Mouse (Mus musculus) retina, adult 2 months (tissue): ENCODE measurements at regions not wholly inside any gene's neighbourhood (a gene's known extent, or its start where the extent isn't known, plus 50 kb on each side); places are given as distances from the start of the nearest gene placed in this dataset.

Source experiments
- DNase-seq: peaks from one replicate; pipeline ENCODE4 v3.0.0-alpha.2; 2012; ENCODE audit warnings: low read depth, low spot score

- no peak for DNase-seq
Measured at GRCm38 (mm10) chr12:27502716-27503486, 160.5 kb upstream of the Sox11 start.

DNA sequence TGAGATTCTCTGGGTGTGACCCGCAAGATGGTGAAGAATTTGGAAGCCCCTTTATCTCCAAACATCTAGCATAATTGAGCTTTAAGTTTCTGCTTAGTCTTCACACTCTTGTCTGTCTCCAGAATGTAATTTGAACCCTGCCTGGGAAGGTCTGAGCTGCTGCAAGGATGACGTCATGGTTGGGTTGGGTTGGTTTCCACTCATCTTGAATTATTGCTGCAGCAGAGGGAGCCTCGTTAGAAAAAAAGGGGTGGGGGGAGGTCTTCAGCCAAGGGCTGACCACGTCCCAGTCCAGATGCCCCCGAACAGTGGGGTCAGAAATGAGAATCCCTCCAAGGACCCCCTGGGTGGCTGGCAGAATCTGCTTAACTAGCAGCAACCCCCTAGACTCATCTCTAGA is 158.1 kb upstream of the Sox11 start:
- no peak for DNase-seq

GRCm38 (mm10) chr12:27499276-27499675 is 156.9 kb upstream of the Sox11 start:
- no peak for DNase-seq

DNA sequence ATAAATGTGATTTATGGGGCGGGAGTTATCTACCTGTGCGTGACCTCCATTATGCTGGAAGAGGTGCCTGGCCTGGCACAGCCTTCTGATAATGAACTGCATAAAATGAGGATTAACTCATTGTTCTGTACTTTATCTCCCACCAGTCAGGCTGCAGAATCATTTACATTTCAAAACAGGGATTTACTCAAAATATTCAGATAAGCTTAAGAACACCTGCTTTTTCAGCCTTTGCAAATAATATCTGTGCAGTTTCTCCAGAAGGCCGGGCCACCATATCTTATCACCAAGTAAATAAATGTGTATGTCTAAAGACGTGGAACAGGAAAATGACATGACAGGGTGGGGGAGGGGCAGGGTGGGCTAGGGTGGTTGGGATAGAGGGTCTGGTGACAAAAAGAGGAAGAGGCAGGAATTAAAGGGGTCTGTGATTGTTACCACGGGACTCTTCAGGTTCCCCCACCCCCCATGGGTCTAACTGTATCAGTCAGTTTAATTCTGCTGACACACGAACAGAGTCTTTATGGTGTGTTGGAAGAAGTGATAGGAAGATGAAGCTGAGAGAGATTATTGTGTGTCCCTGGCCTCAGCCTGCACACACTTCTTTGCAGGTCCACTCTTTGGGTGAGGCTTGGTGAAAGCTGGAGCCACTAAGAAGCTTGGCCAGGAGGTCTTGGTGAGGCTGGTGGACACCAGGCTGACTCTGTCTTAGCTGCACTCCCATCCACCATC is 154.6 kb upstream of the Sox11 start:
- DNase-seq = no peak

DNA sequence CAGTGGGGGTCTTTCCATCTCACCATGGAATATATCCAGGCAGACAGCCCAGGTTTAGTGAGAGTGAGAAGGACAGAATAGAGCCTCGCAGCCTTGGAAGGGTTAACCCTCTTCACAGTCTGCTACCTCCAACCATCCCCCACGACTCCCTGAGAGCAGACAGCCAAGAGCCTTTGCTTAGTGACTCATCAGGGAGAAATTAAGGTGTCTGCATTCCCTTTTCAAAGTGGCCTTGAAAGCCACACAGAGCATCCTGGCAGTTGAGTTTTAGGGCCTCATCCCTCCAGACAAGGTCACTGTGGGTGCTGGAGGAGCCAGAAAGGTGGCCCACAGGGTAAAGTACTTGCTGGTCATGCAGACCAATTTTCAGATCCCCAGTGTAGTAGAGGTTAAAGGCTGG is 149.9 kb upstream of the Sox11 start:
- no peak for DNase-seq

DNA sequence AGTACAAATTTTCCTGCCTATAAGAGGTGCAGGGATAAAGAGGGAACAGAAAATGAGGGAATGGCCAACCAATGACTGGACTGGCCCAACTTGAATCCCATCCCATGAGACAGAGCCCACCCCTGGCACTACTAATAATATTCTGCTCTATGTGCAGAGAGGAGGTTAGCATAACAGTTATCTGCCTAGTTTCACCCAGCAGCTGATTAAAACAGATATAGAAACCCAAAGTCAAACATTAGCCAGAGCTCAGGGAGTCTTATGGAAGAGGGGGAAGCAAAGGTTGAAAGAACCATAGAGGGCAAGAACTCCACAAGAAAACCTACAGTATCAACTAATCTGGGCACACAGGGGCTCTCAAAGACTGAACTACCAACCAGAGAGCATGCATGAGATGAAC is 138.9 kb upstream of the Sox11 start:
- no peak for DNase-seq

DNA sequence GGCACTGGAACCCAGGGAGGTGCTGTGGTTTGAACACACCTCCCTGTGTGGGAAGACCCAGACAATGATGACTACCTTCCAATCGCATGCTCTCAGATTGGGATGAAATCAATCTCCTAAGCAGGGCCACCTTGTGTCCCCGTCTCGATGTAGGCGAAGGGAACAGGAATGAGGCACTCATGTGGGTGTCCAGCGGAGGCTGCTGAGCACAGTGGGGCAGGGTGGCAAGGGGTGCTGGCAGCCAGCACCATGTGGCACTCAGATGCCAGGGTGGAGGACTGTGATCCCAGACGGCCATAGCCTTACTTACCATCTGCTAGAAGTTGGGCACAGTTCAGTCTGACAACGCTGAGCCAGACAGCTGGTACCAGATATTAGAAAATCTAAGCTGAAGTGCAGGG is 137.2 kb upstream of the Sox11 start:
- no peak for DNase-seq

- no peak for DNase-seq
Measured at GRCm38 (mm10) chr12:27474631-27475030, 132.3 kb upstream of the Sox11 start.

DNA sequence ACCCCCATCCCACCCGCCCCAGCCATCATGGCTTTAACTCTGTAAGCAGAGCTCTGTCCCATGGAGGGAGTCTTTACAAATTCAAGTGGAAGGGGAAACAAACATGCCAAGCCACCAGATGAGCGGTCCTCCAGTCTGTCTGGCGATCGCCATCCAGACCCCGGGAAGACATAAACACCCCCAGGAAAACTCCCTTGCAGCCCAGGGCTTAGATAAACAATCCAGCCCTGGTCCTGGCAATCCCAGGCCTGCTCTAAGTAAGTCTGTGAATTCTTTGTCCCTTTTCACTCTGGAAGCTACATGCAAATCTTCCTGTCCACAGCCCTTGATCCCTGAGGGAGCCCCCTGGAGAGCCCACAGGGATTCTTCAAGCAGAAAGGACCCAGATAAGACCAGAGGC is 129.2 kb upstream of the Sox11 start:
- no peak for DNase-seq

- DNase-seq = no peak
Measured at GRCm38 (mm10) chr12:27470346-27470745, 128.0 kb upstream of the Sox11 start.

GRCm38 (mm10) chr12:27468782-27469181 is 126.4 kb upstream of the Sox11 start:
- no peak for DNase-seq

GRCm38 (mm10) chr12:27468141-27468540 is 125.8 kb upstream of the Sox11 start:
- no peak for DNase-seq

DNA sequence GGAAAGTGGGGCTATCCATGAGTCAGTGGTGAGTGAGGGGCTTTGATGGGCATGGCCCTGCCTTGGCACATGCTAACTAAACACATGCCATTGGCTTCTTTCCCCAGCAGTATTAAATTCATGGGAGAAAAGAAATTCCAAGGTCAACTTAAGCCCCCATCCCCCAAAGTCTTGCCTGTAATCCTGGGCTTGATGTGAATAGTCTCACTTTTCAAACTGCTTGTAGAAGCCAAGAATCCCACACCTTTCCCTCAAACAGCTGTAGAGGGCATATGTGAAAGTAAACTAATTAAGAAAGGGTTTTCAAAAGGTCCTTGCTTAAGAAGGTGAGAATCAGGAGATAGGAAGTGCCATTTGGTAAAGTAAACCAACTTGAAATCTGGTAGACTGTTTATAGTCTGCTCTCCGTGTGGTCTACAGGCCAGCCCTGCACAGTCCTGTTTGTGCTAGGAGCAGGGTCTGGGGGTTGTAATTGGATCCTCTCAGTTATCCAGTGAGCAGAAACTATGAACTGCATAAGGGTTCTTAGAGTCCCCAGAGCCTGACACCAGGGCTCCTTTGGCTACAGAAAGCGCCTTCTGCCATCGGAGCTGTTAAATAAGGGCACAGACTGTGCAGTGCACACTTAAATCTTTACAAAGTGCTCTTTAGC is 123.3 kb upstream of the Sox11 start:
- DNase-seq = no peak

DNA sequence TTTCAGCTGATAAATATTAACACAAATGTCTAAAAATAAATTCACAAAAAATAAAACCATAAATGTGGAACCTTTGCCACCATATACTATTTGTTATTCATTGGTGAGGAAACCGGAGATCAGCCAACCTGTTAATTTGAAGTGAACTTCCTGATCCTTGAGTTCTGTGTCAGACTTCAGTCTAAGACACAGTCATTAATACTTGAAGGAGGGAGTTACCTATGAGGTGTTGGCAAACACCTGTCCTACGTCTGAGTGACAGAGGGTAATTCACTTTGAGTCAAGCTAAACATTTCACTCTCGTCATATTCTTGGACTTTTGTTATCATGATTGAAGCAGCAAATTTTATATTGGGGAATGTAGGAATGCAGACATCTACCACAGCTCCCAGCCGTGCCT is 116.3 kb upstream of the Sox11 start:
- DNase-seq = no peak

DNA sequence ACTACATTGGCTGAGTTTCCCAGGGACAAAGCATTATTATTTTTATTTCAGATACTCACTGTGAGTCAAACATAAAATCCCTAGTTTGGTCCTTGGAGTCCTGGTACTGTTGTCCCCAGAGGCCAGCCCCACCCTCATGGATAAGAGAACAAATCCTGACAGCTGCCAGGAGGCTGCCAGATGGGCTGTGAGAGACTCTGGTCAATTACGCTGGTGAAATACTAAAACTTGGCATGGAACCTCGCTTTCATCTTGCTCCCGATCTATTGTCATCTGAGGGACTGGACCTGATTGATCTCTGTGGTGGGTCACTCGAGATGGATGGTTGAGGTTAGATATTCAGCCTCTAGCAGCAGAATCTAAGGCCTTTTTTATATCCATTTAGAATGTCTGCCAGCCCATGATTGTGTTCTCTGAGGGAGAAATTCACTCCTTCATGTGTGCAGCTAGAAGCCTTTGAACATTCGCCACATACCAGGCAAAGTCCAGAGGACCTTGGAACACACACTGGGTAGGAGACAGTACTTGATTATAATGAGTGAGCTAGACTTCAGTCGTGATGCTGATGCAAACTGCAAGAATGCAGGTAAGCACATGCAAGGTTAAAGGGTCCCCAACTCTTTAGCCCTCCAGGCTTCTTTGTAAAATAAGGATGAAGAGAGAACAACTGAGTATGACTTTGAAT is 95.4 kb upstream of the Sox11 start:
- DNase-seq = no peak

GRCm38 (mm10) chr12:27431338-27431737 is 89.0 kb upstream of the Sox11 start:
- no peak for DNase-seq

- no peak for DNase-seq
Measured at GRCm38 (mm10) chr12:27417387-27418009, 75.1 kb upstream of the Sox11 start.

- DNase-seq = no peak
Measured at GRCm38 (mm10) chr12:27410555-27410954, 68.2 kb upstream of the Sox11 start.

DNA sequence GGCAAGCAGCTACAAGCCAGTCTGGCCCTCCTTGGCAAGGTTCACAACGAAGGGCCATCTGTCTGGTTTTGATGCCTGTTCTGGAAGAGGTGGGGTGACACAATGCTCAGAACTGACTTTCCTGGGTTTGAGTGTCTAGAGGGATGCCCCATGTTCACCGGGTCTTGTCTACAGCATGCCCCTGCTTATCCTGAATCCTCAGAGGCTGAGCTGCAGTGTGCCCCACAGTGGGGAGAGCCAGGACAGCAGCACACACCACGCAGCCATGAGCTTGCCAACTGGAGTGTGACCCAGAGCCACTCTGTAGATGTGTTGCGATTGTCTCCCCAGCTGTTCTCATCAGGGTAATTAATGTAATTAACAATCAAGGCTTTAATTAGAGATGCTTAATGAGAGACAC is 66.1 kb upstream of the Sox11 start:
- no peak for DNase-seq

DNA sequence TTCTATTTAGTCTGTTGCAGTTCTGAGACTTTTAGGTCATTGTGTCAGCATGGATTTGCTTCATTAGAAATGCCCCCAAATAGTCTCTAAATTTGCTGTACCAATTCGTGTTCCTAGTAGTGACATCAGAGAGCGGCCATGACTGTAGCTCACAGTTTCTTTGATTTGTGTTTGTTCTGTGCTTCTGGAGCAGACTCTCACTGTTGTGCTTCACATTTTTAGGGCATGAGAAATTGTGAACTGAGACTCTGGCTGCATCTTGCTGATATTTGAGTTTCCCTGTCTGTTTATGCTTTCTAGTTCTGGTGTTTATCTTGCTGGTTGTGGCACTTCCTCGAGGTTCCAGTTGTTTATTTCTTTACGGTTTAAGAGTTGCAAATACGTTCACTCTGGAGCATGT is 57.0 kb upstream of the Sox11 start:
- DNase-seq = no peak
